Mouse (Mus musculus) gastrocnemius, adult 2 months (tissue): ENCODE data around the gene Rcc1l. TPM values are rescaled to one million over a fixed set of nuclear protein-coding genes. Genes with fewer than 3 reads are reported as not detected.

Source experiments
- DNase-seq: peaks from one replicate; pipeline ENCODE4 v3.0.0; 2022
- H3K27ac ChIP-seq: fragments of 200-600 bp; 2 replicates; pipeline ENCODE4 v1.8.1; 2022; ENCODE audit warnings: mild to moderate bottlenecking
- H3K4me3 ChIP-seq: fragments of 200-600 bp; 2 replicates; pipeline ENCODE4 v1.8.1; 2022; ENCODE audit warnings: mild to moderate bottlenecking, moderate library complexity
- CTCF ChIP-seq: fragments of 200-600 bp; IDR thresholded peaks from 2 replicates; pipeline ENCODE4 v1.8.1; 2022; ENCODE audit warnings: antibody characterized with exemption, mild to moderate bottlenecking, moderate library complexity
- intact Hi-C: fragments of 180-260 bp; cut with DNase I; formaldehyde crosslinking; loops from one replicate; pipeline ENCODE4 v1.15.1; 2025
- total RNA-seq, 2 experiments: library from RNA; stranded (reverse); gene quantifications; 2 replicates each; pipeline ENCODE4 v1.2.3; 2021

The Rcc1l gene
- total RNA-seq, 2 experiments from 2014 or later: 24.1 to 25.1 TPM

- Histone ChIP-seq H3K27ac (no peak overlapping the region), H3K4me3 (no peak overlapping the region)
- intact Hi-C loops: loop anchor here (2.0 to 5.0 kb wide), 2 partner anchors 46 to 161 kb away; no protein-coding TSS in a partner anchor
- TF ChIP-seq CTCF: no peak
- DNase-seq: no peak
Measured at GRCm38 (mm10) chr5:134186059-134186458, 9.5 kb upstream of the Rcc1l start.

- Histone ChIP-seq H3K27ac (peak within 1 kb of the TSS; percentile 99), H3K4me3 (peak within 1 kb of the TSS; percentile 90)
- intact Hi-C loops: loop anchor here (5.0 kb wide), 1 partner anchor 303 kb away; no protein-coding TSS in a partner anchor
- TF ChIP-seq CTCF: no peak
- DNase-seq: peak; percentile 99
Measured at GRCm38 (mm10) chr5:134183880-134184808, 7.6 kb upstream of the Rcc1l start, which contains the start of gene Gtf2ird2. Gtf2ird2 (plus strand) TSS chr5:134184019.

- no peak for DNase-seq
- intact Hi-C loops: loop anchor here (5.0 kb wide), 1 partner anchor 304 kb away; no protein-coding TSS in a partner anchor
- Histone ChIP-seq H3K4me3 (peak overlapping the region; percentile 90), H3K27ac (peak overlapping the region; percentile 99)
- TF ChIP-seq CTCF: no peak
Measured at GRCm38 (mm10) chr5:134183162-134183561, 6.6 kb upstream of the Rcc1l start.

- H3K27ac ChIP-seq: peak overlapping the region; percentile 99
- intact Hi-C loops: loop anchor here (5.0 kb wide), 1 partner anchor 305 kb away; no protein-coding TSS in a partner anchor
- peak overlapping the region; percentile 90 for H3K4me3 ChIP-seq
- TF ChIP-seq CTCF: no peak
- DNase-seq: peak; percentile 44
Measured at GRCm38 (mm10) chr5:134182735-134183134, 6.2 kb upstream of the Rcc1l start.

- no peak for TF ChIP-seq CTCF
- intact Hi-C loops: loop anchor here (5.0 kb wide), 1 partner anchor 305 kb away; no protein-coding TSS in a partner anchor
- H3K27ac ChIP-seq: peak overlapping the region; percentile 99
Measured at GRCm38 (mm10) chr5:134182172-134182571, 5.6 kb upstream of the Rcc1l start.

GRCm38 (mm10) chr5:134179871-134180270 is 3.3 kb upstream of the Rcc1l start:
- peak; percentile 86 for TF ChIP-seq CTCF
- intact Hi-C loops: loop anchor here (2.0 to 5.0 kb wide), 2 partner anchors 161 to 307 kb away; no protein-coding TSS in a partner anchor
- DNase-seq: peak; percentile 82
- no peak overlapping the region for H3K27ac ChIP-seq
- no peak overlapping the region for H3K4me3 ChIP-seq

More at GRCm38 (mm10) chr5:134182172-134182571, 5.6 kb upstream of the Rcc1l start:
- no peak overlapping the region for H3K4me3 ChIP-seq
- no peak for DNase-seq

GRCm38 (mm10) chr5:134178536-134178935 is 2.0 kb upstream of the Rcc1l start:
- no peak overlapping the region for H3K4me3 ChIP-seq
- TF ChIP-seq CTCF: no peak
- DNase-seq: no peak
- peak overlapping the region; percentile 40; the same call in 1 of the 2 replicates for H3K27ac ChIP-seq
- intact Hi-C loops: loop anchor here (2.0 kb wide), 1 partner anchor 162 kb away; no protein-coding TSS in a partner anchor

GRCm38 (mm10) chr5:134175696-134176095 is 878 bp downstream of the Rcc1l start:
- no peak for TF ChIP-seq CTCF
- no peak for DNase-seq
- H3K27ac ChIP-seq: peak overlapping the region; percentile 95
- intact Hi-C loops: no loop called here
- peak overlapping the region; percentile 95 for H3K4me3 ChIP-seq

GRCm38 (mm10) chr5:134173206-134173605 is 3.4 kb downstream of the Rcc1l start:
- DNase-seq: peak; percentile 39
- peak; percentile 63 for TF ChIP-seq CTCF
- no peak overlapping the region for H3K27ac ChIP-seq
- intact Hi-C loops: no loop called here
- no peak overlapping the region for H3K4me3 ChIP-seq

GRCm38 (mm10) chr5:134170167-134170566 is 6.4 kb downstream of the Rcc1l start:
- H3K4me3 ChIP-seq: no peak overlapping the region
- TF ChIP-seq CTCF: no peak
- intact Hi-C loops: no loop called here

GRCm38 (mm10) chr5:134169231-134169630 is 7.3 kb downstream of the Rcc1l start:
- intact Hi-C loops: no loop called here
- Histone ChIP-seq H3K27ac (no peak overlapping the region), H3K4me3 (no peak overlapping the region)
- no peak for TF ChIP-seq CTCF
- no peak for DNase-seq

More at GRCm38 (mm10) chr5:134170167-134170566, 6.4 kb downstream of the Rcc1l start:
- H3K27ac ChIP-seq: no peak overlapping the region
- DNase-seq: no peak

GRCm38 (mm10) chr5:134168033-134168432 is 8.5 kb downstream of the Rcc1l start:
- TF ChIP-seq CTCF: no peak
- Histone ChIP-seq H3K27ac (no peak overlapping the region), H3K4me3 (no peak overlapping the region)
- intact Hi-C loops: no loop called here
- DNase-seq: no peak

- TF ChIP-seq CTCF: no peak
- DNase-seq: no peak
- intact Hi-C loops: no loop called here
- Histone ChIP-seq H3K27ac (no peak overlapping the region), H3K4me3 (no peak overlapping the region)
Measured at GRCm38 (mm10) chr5:134166642-134167041, 9.9 kb downstream of the Rcc1l start.
